Mouse (Mus musculus) megakaryocyte-erythroid progenitor cell, adult 5 weeks (primary cell): ENCODE measurements around the gene Vmac. TPM values are rescaled to one million over a fixed set of nuclear protein-coding genes. Genes with fewer than 3 reads are reported as not detected.

ENCODE experiments used
- polyA plus RNA-seq: library from polyadenylated mRNA; stranded (reverse); fragments of >175 nt; gene quantifications from 2 replicates; pipeline ENCODE4 v1.2.3, GENCODE M21; 2012

The Vmac gene
- polyA plus RNA-seq, result 15.8 and 18.8 TPM in 2 replicates

GRCm38 (mm10) chr17:56717363-56718058 is at the start of gene Vmac, which contains the start of gene Ndufa11:
Gene Vmac (minus strand): TSS chr17:56718022.
Gene Ndufa11 (plus strand): TSS chr17:56717767.

GRCm38 (mm10) chr17:56764474-56765354 is 46.9 kb upstream of the Vmac start, which contains the start of gene Dus3l:
Gene Dus3l (plus strand): TSS chr17:56764757.

GRCm38 (mm10) chr17:56757416-56758123 is 39.7 kb upstream of the Vmac start, which contains the start of gene Nrtn:
Gene Nrtn (minus strand): TSS chr17:56757530.

GRCm38 (mm10) chr17:56672941-56673646 is 44.7 kb downstream of the Vmac start, which contains the start of gene Ranbp3:
Gene Ranbp3 (plus strand): TSS chr17:56673294.

Other genes starting within 250 kb of the Vmac start
- gene Ptprs, start 241.5 kb downstream of the Vmac start, polyA plus RNA-seq, result 146 and 239 TPM in 2 replicates
- not detected in 2 replicates for gene Znrf4, start 205.6 kb downstream of the Vmac start, polyA plus RNA-seq
- 0.79 and 1.2 TPM in 2 replicates for gene Gm20219, start 163.6 kb downstream of the Vmac start, polyA plus RNA-seq
- gene Safb2, start 133.4 kb downstream of the Vmac start, polyA plus RNA-seq, result 222 and 401 TPM in 2 replicates
- gene Safb, start 133.2 kb downstream of the Vmac start, polyA plus RNA-seq, result 122 and 190 TPM in 2 replicates
- gene 2410015M20Rik, start 108.3 kb downstream of the Vmac start, polyA plus RNA-seq, result 289 and 328 TPM in 2 replicates
- gene Rpl36, start 104.6 kb downstream of the Vmac start, polyA plus RNA-seq, result 8,768 and 8,813 TPM in 2 replicates
- gene Lonp1, start 91.1 kb downstream of the Vmac start, polyA plus RNA-seq, result 83.3 and 99.4 TPM in 2 replicates
- gene Catsperd, start 89.9 kb downstream of the Vmac start, polyA plus RNA-seq, result 0.08 and 0.35 TPM in 2 replicates
- 104 and 107 TPM in 2 replicates for gene Ranbp3, start 44.7 kb downstream of the Vmac start, polyA plus RNA-seq
- 280 and 302 TPM in 2 replicates for gene Ndufa11, start 255 bp downstream of the Vmac start, polyA plus RNA-seq
- gene Nrtn, start 39.5 kb upstream of the Vmac start, polyA plus RNA-seq, result 3.7 and 4.5 TPM in 2 replicates
- 83.8 and 107 TPM in 2 replicates for gene Dus3l, start 46.7 kb upstream of the Vmac start, polyA plus RNA-seq
- gene Prr22, start 52.2 kb upstream of the Vmac start, polyA plus RNA-seq, result 14.2 and 18.3 TPM in 2 replicates
- gene Rfx2, start 113.0 kb upstream of the Vmac start, polyA plus RNA-seq, result 36.0 and 39.0 TPM in 2 replicates
- gene Acsbg2, start 156.4 kb upstream of the Vmac start, polyA plus RNA-seq, result not detected in 2 replicates
- 0.03 TPM in 1 of 2 replicates, not detected in the other for gene 1700061G19Rik, start 157.5 kb upstream of the Vmac start, polyA plus RNA-seq
- 161 and 162 TPM in 2 replicates for gene Mllt1, start 217.4 kb upstream of the Vmac start, polyA plus RNA-seq